ENCODE assay signal across 8 mouse cellular contexts in the genomic region with DNA sequence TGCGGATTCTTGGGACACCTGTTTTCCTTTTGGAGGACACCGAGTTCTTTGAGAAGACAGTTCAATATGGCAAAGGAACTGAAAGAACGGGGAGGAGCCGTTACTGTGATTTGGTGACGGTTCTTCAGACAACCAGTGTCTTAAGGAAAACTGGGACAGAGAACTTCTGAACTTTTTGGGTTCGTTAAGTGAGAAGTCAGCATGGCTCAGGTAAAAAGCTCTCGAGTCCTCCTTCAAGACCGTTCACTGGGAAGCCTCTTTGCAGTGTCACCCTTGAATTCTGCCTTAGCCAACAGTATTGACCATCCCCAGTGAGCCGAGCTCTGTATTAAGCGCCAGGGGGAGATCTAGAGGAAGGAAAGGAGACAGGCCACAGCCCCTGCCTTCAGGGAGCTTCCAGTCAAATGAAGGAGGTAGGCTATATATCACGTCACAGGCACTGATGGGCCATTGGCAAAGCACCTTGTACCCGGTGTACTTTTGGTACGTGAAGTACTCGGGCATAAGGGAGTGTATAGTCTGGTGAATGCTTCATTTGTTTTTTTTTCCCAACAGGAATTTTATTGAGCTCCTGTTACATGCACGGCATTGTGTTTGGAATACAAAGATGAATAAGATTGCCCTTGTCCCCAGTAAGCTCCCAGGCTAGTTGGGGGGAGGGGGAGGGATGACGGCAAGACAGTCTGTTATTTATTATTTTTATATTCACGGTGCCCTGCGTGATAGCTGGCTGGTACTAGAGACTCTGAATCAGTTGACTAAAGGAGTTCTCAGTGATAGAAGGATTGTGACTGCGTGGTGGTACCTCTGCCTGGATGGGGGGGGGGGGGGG. TPM values are rescaled to one million over a fixed set of nuclear protein-coding genes. Genes with fewer than 3 reads are reported as not detected.
DNase-seq lines count a peak whose midpoint lies in the region; ATAC-seq and TF ChIP-seq lines count a peak whose summit lies in the region.

Gene Csad, minus strand, starts transcription at position 51 of the 832 bp plus-strand sequence.

- no peaks in the 10 kb centered on the region for H3K9me3 ChIP-seq in CH12.LX (replicated peaks; ENCODE audit: low read length)
- H3K9me3 ChIP-seq in embryonic facial prominence, embryonic 11.5 days (replicated peaks; ENCODE audit: control insufficient read depth, low read length) = no peaks in the 10 kb centered on the region
- no peaks in the 10 kb centered on the region for H3K9me3 ChIP-seq in limb, embryonic 15.5 days

- H3K4me1 ChIP-seq in CH12.LX (ENCODE audit: control insufficient read depth in 1 of 2, insufficient read depth in 2 of 2) = peaks cover 22 to 59% of the 10 kb centered on the region in 2 experiments
- no peaks in the 10 kb centered on the region for H3K4me1 ChIP-seq in embryonic facial prominence, embryonic 11.5 days (ENCODE audit: control insufficient read depth, insufficient read depth, low read length)
- H3K4me1 ChIP-seq in limb, embryonic 15.5 days = peaks cover 41% of the 10 kb centered on the region

- H3K9ac ChIP-seq in CH12.LX (ENCODE audit: insufficient read depth, low read depth) = peak within 1 kb of the TSS; percentile 93
- peak within 1 kb of the TSS; percentile 95 for H3K9ac ChIP-seq in embryonic facial prominence, embryonic 11.5 days (replicated peaks; ENCODE audit: low read length)
- peak within 1 kb of the TSS; percentile 93 for H3K9ac ChIP-seq in limb, embryonic 15.5 days

- ATAC-seq in embryonic facial prominence, embryonic 11.5 days (replicated peaks; ENCODE audit: insufficient number of reproducible peaks, low FRiP score, low TSS enrichment, low read depth) = no peak
- ATAC-seq in hematopoietic stem cell, adult 5-6 weeks (replicated peaks in 1 of 2; ENCODE audit: insufficient read depth in 1 of 2, low FRiP score in 2 of 2, low TSS enrichment in 1 of 2, low read depth in 1 of 2, poor library complexity in 2 of 2, severe bottlenecking in 2 of 2) = no peak
- ATAC-seq in limb, embryonic 15.5 days (ENCODE audit: insufficient number of reproducible peaks, low FRiP score, low TSS enrichment, low read depth) = no peak

- H3K27ac ChIP-seq in gastrocnemius, adult 2 months = peak within 1 kb of the TSS; percentile 98
- peak within 1 kb of the TSS; percentile 92 for H3K27ac ChIP-seq in CH12.LX (ENCODE audit: insufficient read depth, low read depth)
- H3K27ac ChIP-seq in embryonic facial prominence, embryonic 11.5 days (replicated peaks; ENCODE audit: low read depth, low read length) = peak within 1 kb of the TSS; percentile 99
- H3K27ac ChIP-seq in limb, embryonic 15.5 days = peak within 1 kb of the TSS; percentile 100

- TF ChIP-seq POLR2A in CH12.LX (IDR thresholded peaks at IDR 0.05; ENCODE audit: low read depth, low read length) = no peak

- intact Hi-C loops in gastrocnemius, adult 2 months (cut with DNase I) = no loop called here
- intact Hi-C loops in gastrocnemius, postnatal 36 days (cut with DNase I) = no loop called here

- H3K27me3 ChIP-seq in CH12.LX (replicated peaks) = no peaks in the 10 kb centered on the region
- H3K27me3 ChIP-seq in embryonic facial prominence, embryonic 11.5 days (ENCODE audit: control insufficient read depth, insufficient read depth, low read length) = no peaks in the 10 kb centered on the region
- no peaks in the 10 kb centered on the region for H3K27me3 ChIP-seq in limb, embryonic 15.5 days

- peaks cover 25 to 45% of the 10 kb centered on the region in 2 experiments for H3K36me3 ChIP-seq in CH12.LX (replicated peaks in 1 of 2; ENCODE audit: control insufficient read depth in 1 of 2, insufficient read depth in 1 of 2, low read length in 1 of 2)
- peaks cover 12% of the 10 kb centered on the region for H3K36me3 ChIP-seq in embryonic facial prominence, embryonic 11.5 days (replicated peaks; ENCODE audit: control insufficient read depth, insufficient read depth, low read depth, low read length)
- H3K36me3 ChIP-seq in limb, embryonic 15.5 days = peaks cover 49% of the 10 kb centered on the region

- no peak for TF ChIP-seq CTCF in gastrocnemius, adult 2 months (IDR thresholded peaks at IDR 0.05)
- no peak for TF ChIP-seq CTCF in CH12.LX (conservative IDR thresholded peaks at IDR 0.05 in 1 of 2, IDR thresholded peaks at IDR 0.05 in 1 of 2; ENCODE audit: low read depth in 2 of 2, low read length in 2 of 2)

- TF ChIP-seq EP300 in CH12.LX (IDR thresholded peaks at IDR 0.05; ENCODE audit: low read length) = no peak

- TF ChIP-seq RAD21 in CH12.LX (IDR thresholded peaks at IDR 0.05; ENCODE audit: low read depth, low read length) = no peak

- in situ Hi-C loops in CH12.LX (cut with MboI; ENCODE audit: low pct_ligation_motif_present, low pct_unique_long_range_greater_than_20kb, low sequenced_read_pairs) = no loop called here

- 56% methylated on average over 19 of the region's 19 CpGs for WGBS in embryonic facial prominence, embryonic 11.5 days
- WGBS in limb, embryonic 15.5 days = 43% methylated on average over 19 of the region's 19 CpGs

- dilution Hi-C loops in CH12.LX (cut with MboI; ENCODE audit: extremely low pct_ligation_motif_present, extremely low pct_unique_long_range_greater_than_20kb, low sequenced_read_pairs) = no loop called here

- no peak for DNase-seq in gastrocnemius, adult 2 months
- DNase-seq in gastrocnemius, postnatal 36 days = no peak
- DNase-seq in CH12.LX (ENCODE audit: extremely low read depth) = no peak
- DNase-seq in embryonic facial prominence, embryonic 11.5 days (ENCODE audit: low spot score) = no peak
- peak; percentile 38 for DNase-seq in testis, postnatal 14 days (ENCODE audit: low spot score)
- no peak for DNase-seq in kidney, postnatal 25 days

- 0 out of 2 replicates have a peak, but pooled peaks cover 4% of the 10 kb centered on the region for H3K79me2 ChIP-seq in CH12.LX (replicated peaks; ENCODE audit: control insufficient read depth, extremely low read depth, insufficient read depth, poor library complexity, severe bottlenecking)

- H3K4me2 ChIP-seq in CH12.LX (ENCODE audit: insufficient read depth, low read depth, poor library complexity, severe bottlenecking) = peak within 1 kb of the TSS; percentile 81
- peak within 1 kb of the TSS; percentile 48 for H3K4me2 ChIP-seq in embryonic facial prominence, embryonic 11.5 days (ENCODE audit: low read depth, low read length)
- H3K4me2 ChIP-seq in limb, embryonic 15.5 days = peak within 1 kb of the TSS; percentile 65

- peak within 1 kb of the TSS; percentile 94 for H3K4me3 ChIP-seq in gastrocnemius, adult 2 months
- peak within 1 kb of the TSS; percentile 54 to 95 (median 79) for H3K4me3 ChIP-seq in CH12.LX (replicated peaks in 1 of 3; ENCODE audit: low read depth in 2 of 3, low read length in 2 of 3, poor library complexity in 1 of 3)
- peak within 1 kb of the TSS; percentile 85 for H3K4me3 ChIP-seq in embryonic facial prominence, embryonic 11.5 days (ENCODE audit: low read depth, low read length)
- peak within 1 kb of the TSS; percentile 84 for H3K4me3 ChIP-seq in limb, embryonic 15.5 days

TF ChIP-seq in CH12.LX, 34 proteins besides CTCF, POLR2A, EP300 and RAD21:
- TF ChIP-seq ZC3H11A (IDR thresholded peaks at IDR 0.05; ENCODE audit: low read depth, low read length) = no peak
- no peak for TF ChIP-seq MXI1 (IDR thresholded peaks at IDR 0.05; ENCODE audit: low read depth, low read length)
- no peak for TF ChIP-seq SMC3 (IDR thresholded peaks at IDR 0.05; ENCODE audit: low read depth, low read length)

RNA-seq across cellular contexts. Expression of gene Csad, which starts in this region (rescaled TPM):
- total RNA-seq in gastrocnemius, adult 2 months (2021) = 1 to 10 TPM; 5.8 to 8.8 TPM
- total RNA-seq in gastrocnemius, postnatal 36 days (2021) = 1 to 10 TPM; 7.5 to 7.6 TPM
- 2.8 and 4.7 TPM in 2 replicates for total RNA-seq in CH12.LX (2012; rRNA removed)
- 3.6 and 3.7 TPM in 2 replicates for total RNA-seq in CH12.LX (2014; rRNA removed)
- 3.8 and 4.2 TPM in 2 replicates for polyA plus RNA-seq in CH12.LX (2012; ENCODE audit: insufficient read length, low read depth)
- polyA plus RNA-seq in embryonic facial prominence, embryonic 11.5 days (2014; fragmentation: Nextera tagmentation; extraction: Ambion mirVana) = 31.9 and 34.6 TPM in 2 replicates
- 37.4 and 76.7 TPM in 2 replicates for total RNA-seq in hematopoietic stem cell, adult 5-6 weeks (2017)
- polyA plus RNA-seq in limb, embryonic 15.5 days (2015; fragmentation: Nextera tagmentation; extraction: Ambion mirVana) = 80.3 and 81.8 TPM in 2 replicates
